Mouse (Mus musculus) granulocyte monocyte progenitor cell, adult 5-6 weeks (primary cell): ENCODE data around the gene Snrnp200. TPM values are rescaled to one million over a fixed set of nuclear protein-coding genes. Genes with fewer than 3 reads are reported as not detected.
"Not testable (repeated sequence)": the region's sequence is repeated elsewhere in the genome, so short reads cannot be mapped to it uniquely, and the experiment has no call there.

ENCODE experiments used
- ATAC-seq: replicated peaks from 2 replicates; pipeline ENCODE4 v1.8.0; 2016; ENCODE audit warnings: mild to moderate bottlenecking, moderate TSS enrichment, inconsistent platforms; ENCODE audit not compliant: poor library complexity, severe bottlenecking
- total RNA-seq, 2 experiments: library from RNA; stranded (forward) in 1 of 2; stranded (reverse) in 1 of 2; fragments of 200-712, 200-1000 nt in 1 of 2; fragments of >200 nt in 1 of 2; fragmentation: Nextera tagmentation in 1 of 2; gene quantifications; 2 replicates each; pipeline ENCODE4 v1.2.3; 2014 to 2017

Gene Snrnp200
- total RNA-seq (2014; fragmentation: Nextera tagmentation): 66.4 and 82.1 TPM in 2 replicates
- 133 and 167 TPM in 2 replicates for total RNA-seq (2017)

- ATAC-seq: peak; percentile 98
These were observed at the start of gene Snrnp200, which contains the start of gene 1810024B03Rik for GRCm38 (mm10) chr2:127207547-127208451. Snrnp200 (plus strand) TSS chr2:127208386. 1810024B03Rik (minus strand) TSS chr2:127208280.

DNA sequence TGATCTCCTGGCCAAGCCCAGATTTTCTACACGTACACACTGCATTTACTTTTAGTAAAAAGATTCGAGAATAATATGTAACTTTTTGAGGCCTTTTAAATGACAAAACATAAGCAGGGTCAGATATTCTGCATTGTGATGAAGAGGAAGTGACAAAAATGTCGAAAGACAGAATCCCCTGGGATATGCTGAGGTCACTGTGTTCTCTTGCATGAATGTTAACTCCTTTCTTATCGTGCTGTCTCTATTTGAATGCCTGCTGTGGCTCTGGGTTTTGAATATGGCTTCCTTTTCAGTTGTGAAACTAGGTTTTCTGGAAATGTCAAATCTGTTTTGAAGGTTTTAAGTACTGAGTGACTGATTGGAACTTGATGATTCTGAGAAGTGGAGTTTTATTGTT is 42.5 kb upstream of the Snrnp200 start:
- no peak for ATAC-seq

GRCm38 (mm10) chr2:127166261-127166660 is 41.9 kb upstream of the Snrnp200 start:
- 0 out of 2 replicates have a peak, but pooled peaks have one; percentile 33 for ATAC-seq

GRCm38 (mm10) chr2:127182598-127183381 is 25.4 kb upstream of the Snrnp200 start:
- peak; percentile 99 for ATAC-seq

DNA sequence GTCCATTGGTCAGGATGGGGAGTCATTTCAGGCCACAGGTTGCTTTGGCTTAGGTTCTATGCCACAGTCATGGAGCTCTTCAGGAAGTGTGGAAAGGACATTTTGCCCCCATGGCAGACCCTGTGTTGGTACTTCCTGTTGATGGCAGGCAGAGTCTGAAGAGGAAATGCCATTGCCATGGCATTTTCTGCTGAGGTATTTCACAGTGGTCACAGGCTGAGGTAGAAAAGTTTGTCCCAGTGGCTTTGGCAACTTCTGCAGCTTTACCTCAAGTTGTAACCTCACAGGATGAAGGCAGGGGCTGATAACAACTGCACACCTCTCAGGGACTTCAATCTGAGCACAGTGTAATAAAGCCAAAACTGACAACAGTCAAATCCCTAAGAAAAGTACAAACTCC is 18.6 kb upstream of the Snrnp200 start:
- peak; percentile 56 for ATAC-seq

GRCm38 (mm10) chr2:127204932-127205331 is 3.3 kb upstream of the Snrnp200 start:
- no peak for ATAC-seq

DNA sequence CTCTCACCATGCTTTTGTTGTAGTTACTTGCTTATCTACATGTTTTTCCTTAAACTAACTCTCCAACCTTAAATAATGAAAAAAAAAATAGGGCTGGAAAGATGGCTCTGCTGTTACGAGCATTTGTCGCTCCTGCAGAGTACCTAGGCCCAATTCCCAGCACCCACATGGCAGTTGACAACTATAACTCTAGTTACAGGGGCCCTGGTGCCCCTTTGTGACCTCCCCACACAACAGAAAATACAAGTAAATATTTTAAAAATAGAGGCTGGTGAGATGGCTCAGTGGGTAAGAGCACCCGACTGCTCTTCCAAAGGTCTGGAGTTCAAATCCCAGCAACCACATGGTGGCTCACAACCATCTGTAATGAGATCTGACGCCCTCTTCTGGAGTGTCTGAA is 2.2 kb upstream of the Snrnp200 start:
- ATAC-seq: not testable (repeated sequence)

- no peak for ATAC-seq
These were observed 1.3 kb upstream of the Snrnp200 start for GRCm38 (mm10) chr2:127206916-127207315.

- ATAC-seq: no peak
These were observed 225 bp downstream of the Snrnp200 start for GRCm38 (mm10) chr2:127208452-127208769.

GRCm38 (mm10) chr2:127210701-127211100 is 2.5 kb downstream of the Snrnp200 start:
- no peak for ATAC-seq

DNA sequence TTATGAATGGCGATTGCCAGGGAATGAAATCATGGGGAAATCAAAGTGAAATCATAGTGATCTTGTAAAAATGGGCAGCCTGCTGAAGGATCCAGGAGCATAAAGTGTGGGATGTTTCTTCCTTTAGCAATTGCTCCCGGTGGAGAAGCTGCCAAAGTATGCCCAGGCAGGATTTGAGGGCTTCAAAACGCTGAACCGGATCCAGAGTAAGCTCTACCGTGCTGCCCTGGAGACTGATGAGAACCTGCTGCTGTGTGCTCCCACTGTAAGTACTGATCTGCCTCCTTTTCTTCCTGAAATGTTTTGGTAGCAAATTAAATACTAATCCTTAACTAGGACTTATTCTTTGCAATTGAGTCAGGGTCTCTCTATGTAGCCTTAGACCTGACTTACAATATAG is 9.6 kb downstream of the Snrnp200 start:
- no peak for ATAC-seq

DNA sequence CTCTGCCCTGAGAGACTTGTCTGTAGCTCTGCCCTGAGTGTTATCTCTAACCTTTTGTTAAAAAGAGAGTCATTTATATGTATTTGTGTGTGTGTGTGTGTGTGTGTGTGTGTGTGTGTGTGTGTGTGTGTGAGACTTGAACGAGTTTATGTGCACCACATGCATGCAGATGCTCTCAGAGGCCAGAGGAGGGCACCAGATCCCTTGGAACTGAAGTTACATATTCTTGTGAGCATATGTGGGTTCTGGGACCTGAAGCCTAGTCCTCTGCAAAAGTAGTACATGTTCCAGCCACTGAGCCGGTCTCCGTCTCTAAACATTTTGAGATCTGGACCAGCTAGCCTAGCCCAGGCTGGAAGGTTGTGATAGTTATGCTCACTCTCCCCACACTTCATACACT is 17.1 kb downstream of the Snrnp200 start:
- no peak for ATAC-seq

GRCm38 (mm10) chr2:127237897-127238610 is 29.9 kb downstream of the Snrnp200 start:
- no peak for ATAC-seq

DNA sequence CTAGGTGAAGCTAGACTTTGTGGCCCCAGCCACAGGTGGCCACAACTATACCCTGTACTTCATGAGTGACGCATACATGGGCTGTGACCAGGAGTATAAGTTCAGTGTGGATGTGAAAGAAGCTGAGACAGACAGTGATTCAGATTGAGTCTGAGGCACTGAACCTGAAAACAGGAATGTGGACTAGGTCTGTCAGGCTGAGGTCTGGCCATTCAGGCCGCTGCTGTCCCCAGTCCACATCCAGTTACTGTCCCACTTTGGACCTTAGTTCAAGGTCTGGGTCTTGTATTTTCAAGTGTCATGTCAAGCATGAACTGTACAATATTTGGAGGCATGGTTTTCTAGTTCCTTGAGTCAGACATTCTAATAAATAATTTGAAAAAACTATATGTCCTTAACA is 31.9 kb downstream of the Snrnp200 start:
- no peak for ATAC-seq

- peak; percentile 94 for ATAC-seq
These were observed 39.6 kb downstream of the Snrnp200 start, which contains the start of the genes Ciao1 and Tmem127 for GRCm38 (mm10) chr2:127247592-127248333. Ciao1 (minus strand) TSS chr2:127247816. Tmem127 (plus strand) TSS chr2:127247908.

GRCm38 (mm10) chr2:127248334-127249004 is 40.3 kb downstream of the Snrnp200 start:
- ATAC-seq: peak; percentile 21

GRCm38 (mm10) chr2:127250291-127251008 is 42.3 kb downstream of the Snrnp200 start:
- no peak for ATAC-seq

GRCm38 (mm10) chr2:127251457-127251856 is 43.3 kb downstream of the Snrnp200 start:
- ATAC-seq: no peak
